26 mouse cellular contexts compared by ENCODE assay signal in genomic region chr7:65681166-65681565, GRCm38 (mm10).
"Had no signal": no experiment of that assay in that cellular context is flagged by ENCODE, and none has a peak within 500 bp of the region (broad histone marks: within the 10 kb centered on the region; RNA-seq: fewer than 3 reads in every experiment).

No protein-coding gene starts in this region.

- H3K27ac ChIP-seq: gastrocnemius, adult 2 months; heart, adult 2 months; hindbrain, embryonic 10.5 days; hindbrain, embryonic 12.5 days; hindbrain, embryonic 14.5 days; intestine, embryonic 15.5 days; kidney, postnatal 0 days; limb, embryonic 13.5 days; limb, embryonic 15.5 days; liver, embryonic 12.5 days; liver, embryonic 14.5 days had no signal

- ATAC-seq: hindbrain, embryonic 16.5 days; inflammation-experienced regulatory T-cells, adult 6 months; intestine, embryonic 15.5 days; intestine, postnatal 0 days; liver, embryonic 12.5 days had no signal

- DNase-seq: gastrocnemius, adult 2 months; gastrocnemius, postnatal 10 days; gastrocnemius, postnatal 25 days; heart, adult 2 months; heart, postnatal 10 days; heart, postnatal 4 days; kidney, adult 18-20 months; kidney, adult 8-10 months; kidney, postnatal 14 days; kidney, postnatal 36 days; layer of hippocampus, adult 9-11 months; layer of hippocampus, postnatal 36 days; left cerebral cortex, postnatal 4 days had no signal

- H3K36me3 ChIP-seq: intestine, embryonic 15.5 days had no signal

- H3K9me3 ChIP-seq: heart, embryonic 12.5 days; hindbrain, embryonic 10.5 days; hindbrain, embryonic 12.5 days; intestine, embryonic 15.5 days; limb, embryonic 13.5 days; limb, embryonic 15.5 days; liver, embryonic 12.5 days had no signal

- H3K27me3 ChIP-seq: heart, embryonic 12.5 days; hindbrain, embryonic 12.5 days; intestine, embryonic 15.5 days; limb, embryonic 13.5 days; limb, embryonic 15.5 days; liver, embryonic 12.5 days had no signal

- H3K9ac ChIP-seq: heart, embryonic 12.5 days; hindbrain, embryonic 12.5 days; hindbrain, embryonic 14.5 days; intestine, embryonic 15.5 days; limb, embryonic 13.5 days; limb, embryonic 15.5 days; liver, embryonic 12.5 days; liver, embryonic 14.5 days had no signal

- H3K4me1 ChIP-seq: hindbrain, embryonic 12.5 days; intestine, embryonic 15.5 days; limb, embryonic 15.5 days; liver, embryonic 12.5 days had no signal

- H3K4me3 ChIP-seq: gastrocnemius, adult 2 months; heart, adult 2 months; heart, embryonic 12.5 days; hindbrain, embryonic 10.5 days; hindbrain, embryonic 12.5 days; intestine, embryonic 15.5 days; limb, embryonic 13.5 days; limb, embryonic 15.5 days; liver, embryonic 12.5 days had no signal

- H3K4me2 ChIP-seq: heart, embryonic 12.5 days; hindbrain, embryonic 12.5 days; hindbrain, embryonic 14.5 days; intestine, embryonic 15.5 days; limb, embryonic 13.5 days; limb, embryonic 15.5 days; liver, embryonic 12.5 days had no signal
